Mouse (Mus musculus) gastrocnemius, postnatal 4 days (tissue): ENCODE results near the gene Zfp277. TPM values are rescaled to one million over a fixed set of nuclear protein-coding genes. Genes with fewer than 3 reads are reported as not detected.

Source experiments
- DNase-seq, 2 experiments: peaks; one replicate each; pipeline ENCODE4 v3.0.0; 2021 to 2022; ENCODE audit warnings: low spot score in 2 of 2, mixed read lengths in 2 of 2
- total RNA-seq, 2 experiments: library from RNA; stranded (reverse); gene quantifications; 2 replicates each; pipeline ENCODE4 v1.2.3; 2021

The Zfp277 gene
- total RNA-seq, 2 experiments from 2014 or later = 14.8 to 17.9 TPM

DNA sequence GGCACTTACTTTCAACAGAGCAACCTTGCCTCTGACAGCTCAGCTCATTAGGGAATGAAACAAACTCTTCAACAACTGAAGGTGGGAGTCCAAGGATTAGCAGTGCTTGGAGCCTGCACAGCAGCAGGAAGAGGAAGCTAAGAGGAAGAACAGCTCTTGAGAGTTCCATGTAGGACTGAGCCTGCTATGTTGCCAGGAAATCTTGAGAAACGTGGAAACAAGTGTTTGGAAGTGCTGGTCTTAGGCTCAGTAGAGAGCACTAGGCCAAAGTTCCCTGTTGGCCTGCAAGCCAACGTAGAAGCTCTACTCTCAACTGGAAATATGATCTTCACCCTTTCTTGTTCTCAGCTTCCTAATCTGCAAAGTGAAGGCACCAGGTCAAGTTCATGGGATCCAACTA is 177.4 kb downstream of the Zfp277 start:
- no peak for DNase-seq

Other genes with a start within 250 kb of the Zfp277 start
- gene Lsmem1, start 246.4 kb downstream of the Zfp277 start, total RNA-seq = 10 to 100 TPM; 30.7 to 34.1 TPM
- 100 to 1,000 TPM in 1 of 2 experiments, 10 to 100 TPM in 1; 81.3 to 107 TPM for gene Ifrd1, start 197.4 kb downstream of the Zfp277 start, total RNA-seq
- 10 to 100 TPM; 20.7 to 23.4 TPM for gene Dock4, start 50 bp upstream of the Zfp277 start, total RNA-seq